Mouse (Mus musculus): ENCODE measurements around the gene Lhx4. TPM values are rescaled to one million over a fixed set of nuclear protein-coding genes. Genes with fewer than 3 reads are reported as not detected.

Lhx4 gene
- polyA plus RNA-seq, 1 experiment from 2014 or later = 5.0 TPM

Other genes starting within 250 kb of the Lhx4 start
- 101 and 109 TPM in 2 replicates for gene Acbd6, start 193.6 kb downstream of the Lhx4 start, polyA plus RNA-seq (2015; fragmentation: Nextera tagmentation; extraction: Ambion mirVana)
- gene Qsox1, start 61.2 kb upstream of the Lhx4 start, polyA plus RNA-seq (2015; fragmentation: Nextera tagmentation; extraction: Ambion mirVana) = 20.4 and 22.7 TPM in 2 replicates
- gene Cep350, start 221.6 kb upstream of the Lhx4 start, polyA plus RNA-seq (2015; fragmentation: Nextera tagmentation; extraction: Ambion mirVana) = 9.1 and 10.1 TPM in 2 replicates

Measured in neural tube, embryonic 15.5 days (tissue).